16 mouse cellular contexts compared by ENCODE assay signal in the genomic region with DNA sequence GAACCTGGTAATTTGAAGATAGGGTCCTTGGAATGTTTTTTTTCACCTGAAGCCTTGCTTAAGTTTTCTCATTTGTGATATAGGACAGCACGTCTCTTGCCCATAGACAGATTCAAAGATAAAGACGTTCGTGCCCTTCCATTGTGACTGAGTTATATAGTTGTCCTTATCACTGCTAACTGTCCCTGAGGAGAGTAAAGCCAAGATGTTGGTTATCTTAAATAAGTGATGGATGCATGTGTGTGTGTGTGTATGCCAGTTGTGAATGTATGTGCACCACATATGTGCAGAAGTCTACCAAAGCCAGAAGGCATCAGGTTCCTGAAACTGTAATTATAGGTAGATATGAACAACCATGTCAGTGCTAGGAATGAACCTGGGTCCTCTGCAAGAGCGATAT.
DNase-seq lines count a peak whose midpoint lies in the region; ATAC-seq and TF ChIP-seq lines count a peak whose summit lies in the region.
"Had no signal": no experiment of that assay in that cellular context is flagged by ENCODE, and none has a peak within 500 bp of the region (broad histone marks: within the 10 kb centered on the region; RNA-seq: fewer than 3 reads in every experiment).

No protein-coding gene starts in this region.

- TF ChIP-seq EP300 in heart, postnatal 0 days (IDR thresholded peaks at IDR 0.05; ENCODE audit: low read depth) = no peak
- TF ChIP-seq EP300 in liver, embryonic 14.5 days (IDR thresholded peaks at IDR 0.05; ENCODE audit: low read depth) = no peak

- no peak overlapping the region for H3K4me2 ChIP-seq in heart, postnatal 0 days (ENCODE audit: low read depth, low read length)
- peak overlapping the region; percentile 14; the same call in 1 of the 2 replicates for H3K4me2 ChIP-seq in liver, embryonic 14.5 days (ENCODE audit: low read depth)
- H3K4me2 ChIP-seq: embryonic facial prominence, embryonic 15.5 days; forebrain, embryonic 15.5 days; hindbrain, embryonic 15.5 days had no signal

- H3K27me3 ChIP-seq in heart, postnatal 0 days (ENCODE audit: control insufficient read depth, insufficient read depth, low read length) = no peaks in the 10 kb centered on the region
- H3K27me3 ChIP-seq in liver, embryonic 14.5 days (ENCODE audit: control insufficient read depth, insufficient read depth, low read length) = no peaks in the 10 kb centered on the region
- H3K27me3 ChIP-seq: embryonic facial prominence, embryonic 15.5 days; forebrain, embryonic 15.5 days; hindbrain, embryonic 15.5 days had no signal

- H3K4me1 ChIP-seq in heart, postnatal 0 days (ENCODE audit: control insufficient read depth, insufficient read depth) = peaks cover 18% of the 10 kb centered on the region
- H3K4me1 ChIP-seq in liver, embryonic 14.5 days (replicated peaks; ENCODE audit: control insufficient read depth in 2 of 2, insufficient read depth in 2 of 2, low read length in 1 of 2) = peaks cover 18 to 29% of the 10 kb centered on the region in 2 experiments
- H3K4me1 ChIP-seq: embryonic facial prominence, embryonic 15.5 days; hindbrain, embryonic 15.5 days had no signal

- no peak for ATAC-seq in heart, postnatal 0 days (ENCODE audit: insufficient read depth, low read depth)
- 0 out of 2 replicates have a peak, but pooled peaks have one; percentile 42 for ATAC-seq in erythroblast, adult 5-6 weeks (replicated peaks; ENCODE audit: low FRiP score, poor library complexity, severe bottlenecking)
- peak; percentile 32; the same call in 1 of the 2 replicates for ATAC-seq in liver, embryonic 14.5 days (ENCODE audit: insufficient read depth)
- ATAC-seq: forebrain, embryonic 15.5 days had no signal

- H3K4me3 ChIP-seq in heart, postnatal 0 days (ENCODE audit: low read depth, low read length) = no peak overlapping the region
- H3K4me3 ChIP-seq in liver, embryonic 14.5 days (ENCODE audit: insufficient read depth in 1 of 2, low read depth in 2 of 2, low read length in 2 of 2) = no peak overlapping the region
- H3K4me3 ChIP-seq: embryonic facial prominence, embryonic 15.5 days; forebrain, embryonic 15.5 days; heart, embryonic 10.5 days; hindbrain, embryonic 15.5 days had no signal

- no peak overlapping the region for H3K9ac ChIP-seq in heart, postnatal 0 days (replicated peaks; ENCODE audit: low read depth, low read length)
- H3K9ac ChIP-seq in liver, embryonic 14.5 days (replicated peaks) = no peak overlapping the region
- H3K9ac ChIP-seq: embryonic facial prominence, embryonic 15.5 days; forebrain, embryonic 15.5 days; hindbrain, embryonic 15.5 days had no signal

- H3K36me3 ChIP-seq in heart, postnatal 0 days (replicated peaks; ENCODE audit: control insufficient read depth, insufficient read depth, low read length) = no peaks in the 10 kb centered on the region
- H3K36me3 ChIP-seq in liver, embryonic 14.5 days (replicated peaks; ENCODE audit: control insufficient read depth, insufficient read depth, low read depth) = no peaks in the 10 kb centered on the region
- H3K36me3 ChIP-seq: embryonic facial prominence, embryonic 15.5 days; forebrain, embryonic 15.5 days; heart, embryonic 10.5 days; hindbrain, embryonic 15.5 days had no signal

- H3K27ac ChIP-seq in heart, postnatal 0 days (ENCODE audit: low read depth) = peak overlapping the region; percentile 23; the same call in 1 of the 2 replicates
- H3K27ac ChIP-seq in liver, embryonic 14.5 days = no peak overlapping the region
- H3K27ac ChIP-seq: embryonic facial prominence, embryonic 15.5 days; forebrain, embryonic 15.5 days; hindbrain, embryonic 15.5 days had no signal

- no peak for DNase-seq in heart, postnatal 0 days (ENCODE audit: low spot score)
- DNase-seq in heart, adult 18-20 months = no peak
- no peak for DNase-seq in liver, embryonic 14.5 days (ENCODE audit: low read depth in 3 of 3, low spot score in 3 of 3)
- no peak for DNase-seq in urinary bladder, postnatal 36 days (ENCODE audit: low spot score in 2 of 2)
- DNase-seq in thymus, postnatal 14 days = no peak
- DNase-seq: adrenal gland, adult 8-10 months; cerebellum, adult 8-10 months; cerebellum, postnatal 14 days; embryo, embryonic 11 days; gastrocnemius, postnatal 10 days; heart, postnatal 36 days had no signal

- no peaks in the 10 kb centered on the region for H3K9me3 ChIP-seq in heart, postnatal 0 days (replicated peaks; ENCODE audit: control insufficient read depth, low read length)
- no peaks in the 10 kb centered on the region for H3K9me3 ChIP-seq in liver, embryonic 14.5 days (ENCODE audit: control insufficient read depth, low read length)
- H3K9me3 ChIP-seq: embryonic facial prominence, embryonic 15.5 days; forebrain, embryonic 15.5 days; heart, embryonic 10.5 days; hindbrain, embryonic 15.5 days had no signal

- 59% methylated on average over 4 of the region's 4 CpGs for whole genome bisulfite sequencing in heart, postnatal 0 days
- WGBS in liver, embryonic 14.5 days (ENCODE audit: insufficient replicate concordance) = 32% methylated on average over 4 of the region's 4 CpGs

- no peak for TF ChIP-seq CTCF in heart, postnatal 0 days (IDR thresholded peaks at IDR 0.05; ENCODE audit: low read depth)
- no peak for TF ChIP-seq CTCF in liver, embryonic 14.5 days (IDR thresholded peaks at IDR 0.05; ENCODE audit: low read depth)
